Mouse (Mus musculus): ENCODE results near the gene Gpha2.

DNA sequence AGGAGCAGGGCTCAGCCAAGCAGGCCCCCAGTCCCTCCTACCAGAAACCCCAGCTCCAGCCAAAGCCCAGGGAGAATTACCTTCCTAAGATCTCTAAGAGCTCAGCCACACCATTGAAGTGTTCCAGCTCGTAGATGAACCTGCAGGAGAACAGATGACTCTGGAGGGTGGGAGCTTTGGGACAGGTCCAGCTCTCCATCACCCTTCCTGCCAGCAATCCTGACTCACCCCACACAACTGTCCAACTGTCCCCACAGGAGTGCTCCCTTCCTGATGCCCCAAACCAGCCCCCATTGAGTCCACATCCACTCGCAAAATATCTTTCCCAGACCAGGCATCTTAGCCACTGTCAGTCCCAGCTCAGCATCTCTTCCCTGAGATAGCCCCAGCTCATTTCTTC lies 4.9 kb downstream of the Gpha2 start:
- TF ChIP-seq RCOR1 (conservative IDR thresholded peaks at IDR 0.05; ENCODE audit: low read depth, low read length), result no peak
- TF ChIP-seq TCF12 (IDR thresholded peaks at IDR 0.05; ENCODE audit: low read depth, low read length), result no peak
- no peak for TF ChIP-seq CTCF (conservative IDR thresholded peaks at IDR 0.05 in 1 of 2, IDR thresholded peaks at IDR 0.05 in 1 of 2; ENCODE audit: low read depth in 2 of 2, low read length in 2 of 2)
- TF ChIP-seq ETS1 (conservative IDR thresholded peaks at IDR 0.05; ENCODE audit: low read depth, low read length), result no peak
- TF ChIP-seq MAFK (IDR thresholded peaks at IDR 0.05; ENCODE audit: insufficient replicate concordance, low read length), result no peak
- no peak for TF ChIP-seq MEF2A (IDR thresholded peaks at IDR 0.05; ENCODE audit: borderline replicate concordance, low read depth, low read length)
- no peak for TF ChIP-seq CHD1 (IDR thresholded peaks at IDR 0.05; ENCODE audit: low read depth, low read length)
- TF ChIP-seq CHD2 (IDR thresholded peaks at IDR 0.05; ENCODE audit: low read length), result no peak
- no peak for TF ChIP-seq POLR2A (IDR thresholded peaks at IDR 0.05; ENCODE audit: low read depth, low read length)

All from CH12.LX (cell line).